Mouse (Mus musculus): ENCODE measurements around the gene Ranbp10. TPM values are rescaled to one million over a fixed set of nuclear protein-coding genes. Genes with fewer than 3 reads are reported as not detected.
A peak's percentile ranks its signal among the peaks of the same experiment; 100 is the strongest.

The Ranbp10 gene
- total and polyA plus RNA-seq, 2 experiments, result 19.7 to 37.1 TPM

GRCm38 (mm10) chr8:105777833-105778232, 49.3 kb downstream of the Ranbp10 start:
- H3K4me3 ChIP-seq (ENCODE audit: insufficient read depth, low read depth, low read length), result no peak overlapping the region
- no peak overlapping the region for H3K27ac ChIP-seq (replicated peaks; ENCODE audit: insufficient read depth, low read depth, low read length)
- H3K36me3 ChIP-seq (ENCODE audit: control insufficient read depth, insufficient read depth, low read length), result peaks cover 26% of the 10 kb centered on the region; the same call in 1 of the 2 replicates
- H3K79me2 ChIP-seq (ENCODE audit: control insufficient read depth, insufficient read depth, low read length), result 0 out of 2 replicates have a peak, but pooled peaks cover 3% of the 10 kb centered on the region
- no peak overlapping the region for H3K9ac ChIP-seq (ENCODE audit: low read depth, low read length)
- WGBS, result 75% methylated on average over 2 of the region's 2 CpGs
- TF ChIP-seq POLR2A (IDR thresholded peaks at IDR 0.05; ENCODE audit: extremely low read depth, insufficient read depth, low read length), result no peak
- no peak for TF ChIP-seq CTCF (IDR thresholded peaks at IDR 0.05; ENCODE audit: low read depth, low read length)
- no peaks in the 10 kb centered on the region for H3K27me3 ChIP-seq (ENCODE audit: control insufficient read depth, insufficient read depth, low read length)
- no peak for DNase-seq (ENCODE audit: extremely low read depth, low read depth, low spot score)
- peaks cover 19% of the 10 kb centered on the region for H3K4me1 ChIP-seq (ENCODE audit: control insufficient read depth, insufficient read depth, low read length)

GRCm38 (mm10) chr8:105774498-105774897, 52.7 kb downstream of the Ranbp10 start:
- WGBS, result 96% methylated on average over 5 of the region's 5 CpGs
- no peak overlapping the region for H3K27ac ChIP-seq (replicated peaks; ENCODE audit: insufficient read depth, low read depth, low read length)
- H3K27me3 ChIP-seq (ENCODE audit: control insufficient read depth, insufficient read depth, low read length), result no peaks in the 10 kb centered on the region
- peaks cover 38% of the 10 kb centered on the region for H3K36me3 ChIP-seq (ENCODE audit: control insufficient read depth, insufficient read depth, low read length)
- TF ChIP-seq CTCF (IDR thresholded peaks at IDR 0.05; ENCODE audit: low read depth, low read length), result no peak
- TF ChIP-seq POLR2A (IDR thresholded peaks at IDR 0.05; ENCODE audit: extremely low read depth, insufficient read depth, low read length), result no peak
- no peak overlapping the region for H3K4me3 ChIP-seq (ENCODE audit: insufficient read depth, low read depth, low read length)
- no peak for DNase-seq (ENCODE audit: extremely low read depth, low read depth, low spot score)
- peaks cover 39% of the 10 kb centered on the region for H3K4me1 ChIP-seq (ENCODE audit: control insufficient read depth, insufficient read depth, low read length)
- no peaks in the 10 kb centered on the region for H3K79me2 ChIP-seq (ENCODE audit: control insufficient read depth, insufficient read depth, low read length)
- H3K9ac ChIP-seq (ENCODE audit: low read depth, low read length), result no peak overlapping the region

GRCm38 (mm10) chr8:105773441-105773861, 53.7 kb downstream of the Ranbp10 start:
- TF ChIP-seq CTCF (IDR thresholded peaks at IDR 0.05; ENCODE audit: low read depth, low read length), result no peak
- TF ChIP-seq POLR2A (IDR thresholded peaks at IDR 0.05; ENCODE audit: extremely low read depth, insufficient read depth, low read length), result no peak
- H3K9ac ChIP-seq (ENCODE audit: low read depth, low read length), result no peak overlapping the region
- no peak overlapping the region for H3K4me3 ChIP-seq (ENCODE audit: insufficient read depth, low read depth, low read length)
- whole genome bisulfite sequencing, result 22% methylated on average over 1 of the region's 1 CpGs
- DNase-seq (ENCODE audit: extremely low read depth, low read depth, low spot score), result peak; percentile 95
- peaks cover 45% of the 10 kb centered on the region for H3K4me1 ChIP-seq (ENCODE audit: control insufficient read depth, insufficient read depth, low read length)
- no peaks in the 10 kb centered on the region for H3K27me3 ChIP-seq (ENCODE audit: control insufficient read depth, insufficient read depth, low read length)
- H3K27ac ChIP-seq (replicated peaks; ENCODE audit: insufficient read depth, low read depth, low read length), result peak overlapping the region; percentile 37
- no peaks in the 10 kb centered on the region for H3K79me2 ChIP-seq (ENCODE audit: control insufficient read depth, insufficient read depth, low read length)
- H3K36me3 ChIP-seq (ENCODE audit: control insufficient read depth, insufficient read depth, low read length), result peaks cover 38% of the 10 kb centered on the region

GRCm38 (mm10) chr8:105771398-105772175, 55.6 kb downstream of the Ranbp10 start:
- peaks cover 28% of the 10 kb centered on the region for H3K36me3 ChIP-seq (ENCODE audit: control insufficient read depth, insufficient read depth, low read length)
- peak overlapping the region; percentile 46 for H3K27ac ChIP-seq (replicated peaks; ENCODE audit: insufficient read depth, low read depth, low read length)
- TF ChIP-seq POLR2A (IDR thresholded peaks at IDR 0.05; ENCODE audit: extremely low read depth, insufficient read depth, low read length) (no peak), CTCF (IDR thresholded peaks at IDR 0.05; ENCODE audit: low read depth, low read length) (no peak)
- peak; percentile 99 for DNase-seq (ENCODE audit: extremely low read depth, low read depth, low spot score)
- H3K27me3 ChIP-seq (ENCODE audit: control insufficient read depth, insufficient read depth, low read length), result no peaks in the 10 kb centered on the region
- H3K9ac ChIP-seq (ENCODE audit: low read depth, low read length), result no peak overlapping the region
- H3K79me2 ChIP-seq (ENCODE audit: control insufficient read depth, insufficient read depth, low read length), result no peaks in the 10 kb centered on the region
- no peak overlapping the region for H3K4me3 ChIP-seq (ENCODE audit: insufficient read depth, low read depth, low read length)
- peaks cover 48% of the 10 kb centered on the region for H3K4me1 ChIP-seq (ENCODE audit: control insufficient read depth, insufficient read depth, low read length)
- 39% methylated on average over 12 of the region's 12 CpGs for WGBS

GRCm38 (mm10) chr8:105770609-105771008, 56.5 kb downstream of the Ranbp10 start:
- Histone ChIP-seq H3K79me2 (ENCODE audit: control insufficient read depth, insufficient read depth, low read length) (no peaks in the 10 kb centered on the region), H3K9ac (ENCODE audit: low read depth, low read length) (no peak overlapping the region), H3K36me3 (ENCODE audit: control insufficient read depth, insufficient read depth, low read length) (peaks cover 19% of the 10 kb centered on the region), H3K4me3 (ENCODE audit: insufficient read depth, low read depth, low read length) (no peak overlapping the region), H3K27me3 (ENCODE audit: control insufficient read depth, insufficient read depth, low read length) (no peaks in the 10 kb centered on the region), H3K27ac (replicated peaks; ENCODE audit: insufficient read depth, low read depth, low read length) (no peak overlapping the region), H3K4me1 (ENCODE audit: control insufficient read depth, insufficient read depth, low read length) (peaks cover 48% of the 10 kb centered on the region)
- 100% methylated on average over 1 of the region's 1 CpGs for whole genome bisulfite sequencing
- peak; percentile 52 for TF ChIP-seq CTCF (IDR thresholded peaks at IDR 0.05; ENCODE audit: low read depth, low read length)
- TF ChIP-seq POLR2A (IDR thresholded peaks at IDR 0.05; ENCODE audit: extremely low read depth, insufficient read depth, low read length), result no peak
- DNase-seq (ENCODE audit: extremely low read depth, low read depth, low spot score), result no peak
